Mouse (Mus musculus): ENCODE results near the gene Arhgdig.

Gene Arhgdig

GRCm38 (mm10) chr17:26207686-26208085, at the start of gene Arhgdig:
Gene Arhgdig (minus strand): TSS chr17:26207786.
- no peak for DNase-seq

- no peak for DNase-seq
Measured at GRCm38 (mm10) chr17:26255313-26255712, 47.7 kb upstream of the Arhgdig start.

GRCm38 (mm10) chr17:26253399-26253798, 45.8 kb upstream of the Arhgdig start:
- no peak for DNase-seq

DNA sequence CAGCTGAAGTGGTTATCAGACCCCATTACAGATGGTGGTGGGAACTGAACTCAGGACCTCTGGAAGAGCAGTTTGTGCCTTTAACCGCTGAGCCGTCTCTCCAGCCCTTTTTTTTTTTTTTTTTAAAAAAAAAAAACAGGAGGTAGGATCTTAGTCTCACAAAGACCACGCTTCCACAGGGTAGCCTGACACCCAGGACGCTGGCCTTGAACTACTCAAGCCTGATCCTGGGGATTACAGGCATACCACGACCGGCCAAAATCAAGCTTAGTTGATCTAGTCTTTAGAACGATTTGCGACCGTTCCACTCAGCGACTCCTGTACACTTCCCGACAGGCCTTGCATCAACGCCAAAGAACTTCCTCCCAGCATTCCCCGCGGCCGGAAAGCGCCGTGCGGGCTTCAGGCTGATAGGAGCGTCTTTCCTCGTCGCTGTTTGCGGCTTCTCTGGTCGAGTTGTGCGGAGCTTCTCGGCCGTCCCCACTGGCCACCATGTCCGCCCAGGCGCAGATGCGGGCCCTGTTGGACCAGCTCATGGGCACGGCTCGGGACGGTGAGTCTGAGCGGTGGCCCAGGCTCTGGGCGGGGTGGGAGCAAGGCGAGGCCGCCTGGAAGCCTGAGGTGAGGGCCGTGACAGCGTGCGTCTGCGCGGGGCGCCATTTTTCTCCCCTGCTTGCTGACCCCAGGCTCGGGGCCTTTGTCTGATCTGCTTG, 45.1 kb upstream of the Arhgdig start, which contains the start of gene Luc7l:
TSS of gene Luc7l (plus strand) at position 358 of the 713 bp plus-strand sequence.
- peak; percentile 94 to 95 for DNase-seq

DNA sequence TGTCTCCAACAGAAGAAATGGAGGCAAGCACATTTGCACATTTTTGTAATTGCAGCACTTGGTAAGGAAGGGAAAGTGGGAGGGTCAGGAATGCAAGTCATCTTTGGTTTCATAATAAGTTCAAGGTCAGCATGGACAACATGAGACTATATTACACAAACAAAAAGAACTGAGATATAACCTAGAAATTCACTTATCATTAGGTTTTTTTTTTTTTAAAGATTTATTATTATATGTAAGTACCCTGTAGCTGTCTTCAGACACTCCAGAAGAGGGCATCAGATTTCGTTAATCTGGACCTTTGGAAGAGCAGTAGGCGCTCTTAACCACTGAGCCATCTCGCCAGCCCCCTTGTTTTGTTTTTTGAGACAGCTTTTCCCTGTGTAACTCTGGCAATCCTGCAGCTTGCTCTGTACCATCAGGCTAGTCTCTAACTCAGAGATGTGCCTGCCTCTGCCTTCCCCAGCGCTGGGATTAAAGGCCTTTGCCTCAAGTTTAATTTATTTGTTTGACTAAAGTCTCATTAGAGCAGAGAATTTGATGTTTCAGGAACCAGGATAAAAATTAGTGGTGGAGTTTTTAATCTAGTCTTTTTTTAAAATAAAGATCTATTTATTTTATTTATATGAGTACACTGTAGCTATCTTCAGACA, 44.4 kb upstream of the Arhgdig start:
- no peak for DNase-seq

- DNase-seq = peak; percentile 95 to 96
Measured at GRCm38 (mm10) chr17:26244101-26244841, 36.7 kb upstream of the Arhgdig start, which contains the start of gene Fam234a. Gene Fam234a (minus strand): TSS chr17:26244242.

DNA sequence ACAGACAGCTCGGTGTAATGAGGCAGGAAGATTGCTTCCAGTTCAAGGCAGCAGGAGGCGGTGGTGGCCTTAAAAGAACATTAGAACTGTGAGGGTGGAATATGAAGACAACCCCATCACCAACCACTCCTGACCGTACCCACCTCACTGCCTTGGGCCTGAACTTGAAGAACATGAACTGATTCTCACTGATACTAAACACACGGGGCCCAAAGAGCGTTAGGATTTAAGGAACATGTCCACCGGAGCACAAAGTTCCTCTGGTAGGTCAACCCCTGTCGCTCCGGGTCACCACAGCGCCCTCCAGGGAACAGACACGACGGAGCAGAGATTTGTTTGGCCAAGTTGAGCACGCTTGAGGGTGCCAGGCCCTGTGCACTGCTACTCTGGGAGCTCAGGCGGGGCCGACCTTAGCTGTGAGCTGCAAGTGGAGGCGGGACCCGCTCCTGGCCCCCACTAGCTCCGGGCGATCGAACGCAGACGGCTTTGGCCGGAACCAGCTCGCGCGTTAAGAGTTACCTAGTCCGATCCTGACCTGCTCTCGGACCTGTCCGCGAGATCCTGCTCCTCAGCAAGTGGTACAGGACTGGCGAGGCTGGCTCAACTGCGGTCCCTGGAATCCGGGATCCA, 36.0 kb upstream of the Arhgdig start:
- peak; percentile 84 to 86 for DNase-seq

GRCm38 (mm10) chr17:26240990-26241389, 33.4 kb upstream of the Arhgdig start:
- no peak for DNase-seq

- no peak for DNase-seq
Measured at GRCm38 (mm10) chr17:26240120-26240790, 32.7 kb upstream of the Arhgdig start.

GRCm38 (mm10) chr17:26239551-26239950, 32.0 kb upstream of the Arhgdig start:
- no peak for DNase-seq

DNA sequence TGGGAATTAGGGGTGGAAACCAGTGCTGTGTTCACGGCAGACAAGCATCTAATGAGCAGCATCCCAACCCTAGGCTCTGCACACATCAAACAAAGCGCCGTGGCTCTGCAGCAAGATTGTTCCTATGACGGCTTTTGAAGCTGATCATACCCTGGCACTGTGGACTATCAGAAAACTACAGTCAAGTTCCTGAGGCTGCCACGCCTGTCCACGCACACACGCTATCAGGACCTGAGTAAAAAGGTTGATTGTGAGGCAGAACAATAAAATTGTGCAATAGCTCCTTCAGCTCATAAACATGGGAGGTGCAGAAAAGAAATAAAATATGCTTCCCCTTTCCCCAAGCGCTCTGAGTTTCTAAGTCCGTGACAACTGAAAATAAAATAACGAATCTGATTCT, 30.1 kb upstream of the Arhgdig start:
- DNase-seq = no peak

DNA sequence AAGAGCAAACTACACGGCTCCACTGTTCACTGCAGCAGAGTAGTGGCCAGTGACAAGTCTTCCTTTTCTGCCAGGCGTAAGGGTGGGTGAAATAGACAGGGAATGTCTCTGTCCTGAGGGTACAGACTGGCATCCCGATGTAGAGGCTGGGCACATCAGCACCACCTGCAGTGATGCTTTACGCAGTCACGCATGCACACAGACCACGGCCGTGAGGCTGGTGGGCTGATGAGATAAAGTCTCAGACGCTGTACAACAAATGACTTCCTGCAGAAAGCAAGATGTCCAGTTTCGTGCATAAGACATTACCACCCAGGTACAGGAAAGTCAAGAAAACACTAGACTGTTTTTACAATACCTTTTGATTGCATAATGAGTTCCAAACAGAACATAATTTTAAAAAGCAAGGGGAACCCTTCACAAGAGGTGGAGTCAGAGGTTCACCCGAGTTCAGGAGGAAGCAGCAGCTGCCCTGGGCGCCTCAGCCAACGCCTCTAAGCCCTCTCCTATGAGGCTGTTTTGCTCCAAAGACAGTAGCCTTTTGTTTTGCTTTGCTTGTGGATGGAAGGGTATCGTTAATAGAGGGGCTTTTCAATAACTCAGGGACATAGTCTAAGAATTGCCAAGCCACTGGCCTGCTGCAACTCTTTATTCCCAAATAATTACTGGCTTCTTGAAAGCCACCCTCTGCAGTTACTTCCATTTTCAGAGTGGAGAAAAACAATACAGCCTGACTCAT, 27.7 kb upstream of the Arhgdig start:
- peak in 1 of 2 experiments; percentile 35 for DNase-seq

- no peak for DNase-seq
Measured at GRCm38 (mm10) chr17:26234386-26234785, 26.8 kb upstream of the Arhgdig start.

DNA sequence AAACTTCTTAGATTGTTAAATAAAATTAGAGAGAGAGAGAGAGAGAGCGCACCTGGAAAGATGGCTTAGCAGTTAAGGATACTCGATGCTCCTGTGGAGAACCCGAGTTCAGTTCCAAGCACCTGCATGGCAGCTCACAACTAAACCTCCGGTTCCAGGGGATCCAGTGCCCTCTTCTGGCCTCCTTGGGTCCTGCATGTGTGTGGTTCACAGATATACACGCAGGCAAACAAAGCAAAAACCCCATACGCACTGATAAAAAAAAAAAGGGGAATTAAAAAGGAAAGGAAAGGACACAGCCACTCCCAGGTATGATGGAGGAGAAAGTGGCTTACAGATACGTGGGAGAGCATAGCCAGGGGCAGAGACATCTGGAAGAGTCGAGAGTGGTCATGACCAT, 25.3 kb upstream of the Arhgdig start:
- no peak for DNase-seq

GRCm38 (mm10) chr17:26231156-26231555, 23.6 kb upstream of the Arhgdig start:
- DNase-seq = no peak

- DNase-seq = no peak
Measured at GRCm38 (mm10) chr17:26229776-26230175, 22.2 kb upstream of the Arhgdig start.

DNA sequence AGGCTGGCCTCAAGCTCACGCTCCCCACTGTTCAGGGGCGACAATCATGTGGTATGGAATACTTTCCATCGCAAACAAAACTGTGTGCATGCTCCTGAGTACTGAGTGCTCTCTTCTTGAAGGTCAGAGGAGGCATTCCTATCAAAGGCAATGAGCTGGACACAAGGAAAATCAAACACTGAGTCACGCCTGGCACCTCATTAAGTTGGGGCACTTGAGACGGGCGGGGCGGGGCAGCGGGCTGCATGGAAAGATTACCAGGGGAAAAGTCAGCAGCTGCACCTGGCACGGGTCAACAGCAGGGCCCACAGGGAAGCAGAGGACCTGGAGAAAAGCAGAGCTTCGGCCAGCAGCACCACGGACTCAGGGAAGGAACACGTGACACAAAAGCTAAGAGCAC, 17.6 kb upstream of the Arhgdig start:
- DNase-seq = peak; percentile 84 to 91

DNA sequence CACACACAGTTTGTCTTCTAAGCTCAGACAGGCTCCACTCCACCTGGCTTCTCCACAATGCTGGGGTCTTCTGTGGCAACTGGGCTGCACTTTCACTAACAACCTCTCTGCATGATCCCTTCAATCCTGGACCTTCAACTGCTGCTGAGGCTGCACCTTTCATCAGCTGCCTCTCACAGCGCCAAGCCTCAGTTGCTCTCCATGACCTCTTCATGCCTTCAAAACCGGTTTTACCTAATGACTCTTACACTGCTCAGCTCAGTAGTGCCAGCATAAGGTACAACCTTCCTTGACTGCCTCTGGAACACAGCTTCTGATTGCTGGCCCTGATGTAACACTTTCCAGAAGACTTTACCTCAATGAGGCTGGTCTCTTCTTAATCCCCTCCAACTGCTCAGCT, 13.9 kb upstream of the Arhgdig start:
- DNase-seq = peak in 1 of 2 experiments; percentile 43

DNA sequence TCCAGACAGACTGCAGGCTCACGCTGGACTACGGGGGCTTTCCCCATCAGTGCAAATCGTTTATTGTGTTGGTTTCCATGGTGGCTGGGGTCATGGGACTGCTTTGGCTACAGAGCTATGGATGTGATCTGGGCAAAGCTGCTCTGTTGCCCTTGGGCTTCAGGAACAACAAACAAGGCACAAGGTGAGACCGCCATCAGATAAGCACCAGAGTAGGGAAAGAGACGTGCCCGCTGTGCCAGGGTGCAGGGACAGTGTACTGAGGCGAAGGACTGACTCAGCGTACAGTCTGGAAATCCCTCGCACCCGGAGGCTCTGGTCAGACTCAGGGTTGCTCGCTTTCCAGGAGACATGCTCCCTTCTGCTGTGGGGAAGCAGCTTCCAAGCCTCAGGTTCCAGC, 5.1 kb upstream of the Arhgdig start:
- DNase-seq = no peak

DNA sequence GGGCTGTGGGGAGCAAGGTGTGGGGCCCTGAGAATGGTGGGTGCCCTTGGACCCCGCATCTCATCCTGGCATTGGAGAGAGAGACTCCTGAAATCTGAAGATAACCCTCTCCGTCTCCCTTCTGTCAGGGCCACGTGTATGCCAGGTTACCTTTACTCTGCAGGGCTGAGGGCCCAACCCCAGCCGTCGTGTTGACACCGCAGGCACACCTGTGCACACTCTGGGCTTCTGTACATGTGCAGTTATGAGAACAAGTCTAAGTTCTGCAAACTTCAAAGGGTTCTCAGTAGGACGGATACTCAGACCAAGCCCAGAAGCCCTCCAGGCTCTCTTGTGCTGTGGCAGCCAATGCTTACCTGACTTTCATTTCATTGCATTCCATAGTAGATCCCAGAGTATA, 4.7 kb upstream of the Arhgdig start:
- DNase-seq = no peak

DNA sequence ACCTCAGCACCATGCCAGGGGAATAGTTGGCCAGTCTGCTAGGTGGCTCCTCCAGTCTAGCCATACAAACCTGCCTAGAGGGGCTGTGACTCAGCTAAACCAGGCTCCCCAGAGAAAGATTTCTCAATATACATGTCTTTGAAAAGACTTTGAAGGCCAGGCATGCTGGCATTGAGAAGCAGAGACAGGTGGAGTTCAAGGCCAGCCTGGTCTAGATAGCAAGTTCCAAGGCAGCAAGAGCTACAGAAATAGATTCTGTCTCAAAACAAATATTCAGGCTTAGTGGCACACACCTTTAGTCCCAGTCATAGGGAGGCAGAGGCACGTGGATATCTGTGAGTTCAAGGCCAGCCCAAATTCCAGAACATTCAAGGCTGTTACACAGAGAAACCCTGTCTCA, 1.2 kb downstream of the Arhgdig start:
- DNase-seq = no peak

DNA sequence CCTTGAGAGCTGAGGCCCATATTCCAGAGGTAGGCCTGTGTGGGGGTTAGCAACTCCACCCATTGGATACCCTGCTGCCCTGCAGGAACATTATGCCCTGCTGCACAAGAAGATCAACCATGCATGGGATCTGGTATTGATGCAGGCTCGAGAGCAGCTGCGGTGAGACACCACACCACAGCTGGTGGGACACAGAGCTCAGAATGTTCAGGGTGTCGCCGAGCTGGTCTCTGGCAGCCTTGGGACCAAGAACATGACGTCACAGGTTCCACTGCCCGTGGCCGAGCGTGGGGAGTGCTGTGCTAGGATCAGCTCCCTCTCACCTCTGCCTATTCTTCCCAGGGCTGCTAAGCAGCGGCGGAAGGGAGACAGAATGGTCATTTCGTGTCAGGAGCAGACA, 2.8 kb downstream of the Arhgdig start:
- no peak for DNase-seq

All from lung, adult 18-20 months (tissue).